Mouse (Mus musculus): ENCODE results near the gene Xpa. TPM values are rescaled to one million over a fixed set of nuclear protein-coding genes. Genes with fewer than 3 reads are reported as not detected.
"Not testable (repeated sequence)": the region's sequence is repeated elsewhere in the genome, so short reads cannot be mapped to it uniquely, and the experiment has no call there.

Xpa gene
- polyA plus RNA-seq (2012; rRNA removed) = 35.0 and 36.5 TPM in 2 replicates

- DNase-seq (ENCODE audit: low spot score) = peak; percentile 80
These were observed at the start of gene Xpa for GRCm38 (mm10) chr4:46195781-46196487. Xpa (minus strand) TSS chr4:46196311.

DNA sequence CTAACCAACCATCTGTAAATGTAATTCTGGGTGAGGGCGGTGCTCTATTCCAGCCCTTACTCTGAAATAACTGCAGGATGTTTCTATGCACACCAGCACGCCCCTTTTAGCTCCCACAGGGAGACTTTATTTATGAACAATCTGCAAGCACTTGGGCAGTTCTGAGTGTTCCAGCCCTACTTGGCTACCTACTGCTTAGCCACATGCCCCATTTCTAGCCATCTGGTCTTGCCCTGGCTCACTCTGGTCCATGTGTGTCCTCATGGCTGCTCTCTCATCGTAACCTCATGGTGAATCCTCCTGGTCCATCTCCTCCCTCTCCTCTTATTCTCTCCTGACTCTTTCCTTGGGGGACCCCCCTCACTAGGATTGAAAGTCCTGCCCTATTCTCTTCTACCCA lies 39.8 kb upstream of the Xpa start:
- no peak for DNase-seq (ENCODE audit: low spot score)

- DNase-seq (ENCODE audit: low spot score) = no peak
These were observed 38.6 kb upstream of the Xpa start for GRCm38 (mm10) chr4:46234739-46235138.

DNA sequence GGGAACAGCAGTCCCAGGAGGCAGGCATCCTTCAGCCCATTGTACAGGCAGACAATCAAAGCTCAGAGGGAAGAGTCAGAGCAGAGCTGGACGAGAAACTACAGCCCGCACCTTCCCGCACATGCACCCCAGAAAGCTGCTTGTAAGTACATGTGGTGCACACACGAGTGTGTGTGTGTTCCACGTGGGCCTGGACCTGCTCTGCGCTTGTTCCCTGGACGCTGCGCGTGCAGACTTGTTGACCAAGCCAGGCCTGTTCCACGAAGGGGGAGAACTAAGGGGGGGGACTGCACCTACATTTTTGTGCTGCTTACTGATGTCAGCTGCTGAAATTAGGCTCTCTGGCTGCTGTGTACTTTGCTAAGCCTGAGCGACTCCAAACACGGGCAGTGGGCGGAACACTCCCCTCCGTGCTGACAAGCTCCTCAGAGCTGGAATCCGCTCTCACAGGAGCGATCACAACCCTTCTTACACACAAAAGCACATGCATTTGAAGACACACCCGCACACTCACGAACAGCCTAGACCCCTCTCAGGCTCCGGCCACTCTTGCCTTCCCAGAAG lies 30.9 kb upstream of the Xpa start:
- no peak for DNase-seq (ENCODE audit: low spot score)

DNA sequence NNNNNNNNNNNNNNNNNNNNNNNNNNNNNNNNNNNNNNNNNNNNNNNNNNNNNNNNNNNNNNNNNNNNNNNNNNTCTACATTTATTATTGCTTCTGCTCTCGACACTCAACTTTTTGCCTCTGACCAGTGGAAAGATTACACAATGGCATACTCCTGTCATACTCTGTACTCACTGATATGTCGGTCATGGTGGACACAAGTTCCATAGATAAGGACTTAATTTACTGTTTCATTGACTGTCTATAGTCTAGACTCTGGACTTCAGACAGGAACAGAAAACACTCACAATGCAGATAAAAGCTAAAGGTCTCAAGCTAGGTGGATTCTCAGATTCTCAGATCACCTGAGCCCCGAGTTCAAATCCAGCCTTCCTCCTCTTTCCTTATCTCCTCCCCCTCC lies 25.0 kb upstream of the Xpa start:
- DNase-seq (ENCODE audit: low spot score) = no peak

DNA sequence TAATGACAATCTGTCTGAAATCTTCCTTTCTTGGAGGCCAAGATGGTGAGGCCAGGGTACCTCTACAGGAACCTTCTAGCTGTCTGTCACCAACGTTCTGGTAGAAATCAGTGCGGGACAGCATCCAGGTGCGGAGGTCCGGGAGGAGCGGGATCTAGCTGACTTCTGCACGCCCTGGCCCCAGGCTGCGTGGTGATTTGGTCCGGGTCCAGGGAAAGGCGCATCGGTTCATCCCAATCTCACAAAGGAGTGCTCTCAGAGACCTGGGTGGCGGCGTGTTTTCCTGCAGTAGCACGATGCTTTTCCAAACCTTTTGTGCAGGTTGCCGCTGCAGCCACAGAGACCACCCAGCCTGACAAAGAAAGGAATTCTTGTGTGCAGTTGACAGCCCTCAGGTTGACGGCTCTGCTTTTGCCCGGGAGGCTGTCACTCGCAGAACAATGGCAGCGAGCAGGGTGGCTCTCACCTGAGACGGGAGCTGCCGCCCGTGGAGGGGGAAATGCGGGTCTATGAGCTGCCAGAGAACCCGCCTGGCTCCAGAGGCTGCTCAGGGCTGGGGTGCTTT lies 6.5 kb upstream of the Xpa start:
- DNase-seq (ENCODE audit: low spot score) = no peak

DNA sequence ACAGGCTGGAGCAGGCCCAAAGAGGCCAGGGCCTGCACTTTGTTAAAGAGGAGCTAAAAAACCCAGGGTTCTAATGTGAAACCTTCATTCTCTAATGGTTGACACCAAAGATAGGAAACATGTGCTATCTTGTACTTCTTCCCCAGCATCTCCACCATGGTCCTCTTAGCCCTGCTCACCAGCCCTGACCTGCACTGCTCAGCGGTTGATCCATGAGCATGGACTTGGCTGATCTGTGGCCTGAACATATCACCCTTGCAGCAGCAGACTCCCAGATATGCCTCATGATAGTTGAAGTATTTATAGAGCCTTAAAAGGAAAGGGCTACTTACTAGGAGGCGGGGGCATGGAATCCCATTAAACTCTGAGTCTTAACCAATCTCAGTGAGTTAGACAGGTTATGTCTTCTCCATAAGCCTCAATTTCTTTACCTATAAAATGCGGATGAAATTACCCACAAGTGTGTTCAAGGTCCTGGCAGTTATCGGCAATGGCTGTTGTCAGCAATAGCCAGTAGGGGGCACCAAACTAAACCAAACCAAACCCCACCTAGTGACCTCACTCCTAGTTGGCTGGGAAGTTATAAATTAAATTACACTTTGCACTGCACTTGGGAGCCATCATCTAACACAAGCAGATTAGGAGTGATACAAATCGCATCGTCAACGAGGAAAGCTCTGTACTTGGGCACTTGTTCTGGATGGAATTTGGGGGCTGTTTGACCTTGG lies 5.9 kb upstream of the Xpa start:
- DNase-seq (ENCODE audit: low spot score) = no peak

- DNase-seq (ENCODE audit: low spot score) = no peak
These were observed 2.0 kb upstream of the Xpa start for GRCm38 (mm10) chr4:46198064-46198463.

DNA sequence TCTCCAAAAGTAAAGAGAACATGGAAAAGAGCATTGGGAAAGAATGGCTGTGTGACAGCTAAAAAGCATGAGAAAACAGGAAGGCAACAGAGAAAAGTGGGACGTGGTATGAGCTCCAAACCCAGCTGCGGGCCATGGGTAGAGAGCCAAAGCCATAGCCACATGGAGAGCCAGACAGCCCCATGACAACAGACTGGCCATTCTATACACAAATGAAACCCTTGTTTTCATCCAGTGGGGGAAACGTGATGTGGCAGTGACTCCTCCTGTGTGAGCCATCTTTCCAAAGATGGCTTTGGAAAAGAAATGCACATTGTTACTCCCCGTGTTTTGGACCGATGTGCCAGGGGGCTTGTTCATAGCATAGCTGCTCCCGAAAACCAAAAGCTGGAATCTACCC lies 402 bp upstream of the Xpa start:
- DNase-seq (ENCODE audit: low spot score) = no peak

DNA sequence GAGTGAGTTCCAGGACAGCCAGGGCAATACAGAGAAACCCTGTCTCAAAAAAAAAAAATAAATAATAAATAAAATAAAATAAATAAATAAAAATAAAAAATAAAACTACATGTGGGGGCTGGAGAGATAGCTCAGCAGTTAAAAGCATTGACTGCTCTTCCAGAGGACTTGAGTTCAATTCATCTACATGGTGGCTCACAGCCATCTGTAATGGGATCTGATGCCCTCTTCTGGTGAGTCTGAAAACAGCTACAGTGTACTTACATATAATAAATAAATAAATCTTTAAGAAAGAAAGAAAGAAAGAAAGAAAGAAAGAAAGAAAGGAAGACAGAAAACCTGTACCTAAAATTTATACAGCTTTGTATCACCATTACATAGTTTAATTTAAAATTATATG lies 4.1 kb downstream of the Xpa start:
- DNase-seq (ENCODE audit: low spot score) = not testable (repeated sequence)

GRCm38 (mm10) chr4:46186466-46186865 lies 9.6 kb downstream of the Xpa start:
- DNase-seq (ENCODE audit: low spot score) = no peak

DNA sequence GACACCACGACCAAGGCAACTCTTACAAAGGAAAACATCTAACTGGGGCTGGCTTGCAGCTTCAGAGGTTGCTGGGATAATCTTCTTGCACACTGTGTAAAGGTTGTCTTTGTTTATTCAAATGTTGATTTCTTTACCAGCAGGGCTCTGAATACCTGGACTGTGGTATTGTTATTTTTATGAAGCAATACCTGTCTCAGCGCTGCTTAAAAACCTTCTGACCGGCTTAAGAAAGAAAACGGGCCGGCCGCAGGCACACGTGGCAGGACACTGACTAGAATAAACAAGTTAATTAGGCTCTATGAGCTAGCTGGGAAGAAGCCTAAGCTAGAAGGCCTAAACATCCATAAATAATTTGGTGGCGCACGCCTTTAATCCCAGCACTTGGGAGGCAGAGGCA lies 10.2 kb downstream of the Xpa start:
- no peak for DNase-seq (ENCODE audit: low spot score)

DNA sequence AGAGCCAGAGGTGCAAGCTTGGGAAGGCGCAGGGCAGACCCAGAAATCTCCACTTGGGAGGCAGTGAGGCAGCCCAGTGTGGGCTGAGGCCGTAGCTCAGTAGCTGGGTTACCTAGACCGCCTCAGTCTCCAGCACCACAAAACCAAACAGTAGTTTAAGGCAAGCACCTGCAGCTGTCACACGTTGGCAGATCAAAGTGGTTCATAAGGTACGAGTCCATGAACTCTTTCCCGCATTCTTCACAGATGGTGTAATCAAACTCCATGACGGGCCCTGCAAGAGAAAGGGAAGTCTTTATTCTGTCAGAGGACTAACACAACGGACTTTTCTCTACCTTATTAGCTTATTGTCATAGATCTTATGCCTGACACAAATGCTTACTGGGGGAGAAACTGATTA lies 10.7 kb downstream of the Xpa start:
- DNase-seq (ENCODE audit: low spot score) = no peak

- no peak for DNase-seq (ENCODE audit: low spot score)
These were observed 13.9 kb downstream of the Xpa start for GRCm38 (mm10) chr4:46182181-46182580.

- no peak for DNase-seq (ENCODE audit: low spot score)
These were observed 14.9 kb downstream of the Xpa start for GRCm38 (mm10) chr4:46181168-46181567.

GRCm38 (mm10) chr4:46177496-46177895 lies 18.6 kb downstream of the Xpa start:
- no peak for DNase-seq (ENCODE audit: low spot score)

DNA sequence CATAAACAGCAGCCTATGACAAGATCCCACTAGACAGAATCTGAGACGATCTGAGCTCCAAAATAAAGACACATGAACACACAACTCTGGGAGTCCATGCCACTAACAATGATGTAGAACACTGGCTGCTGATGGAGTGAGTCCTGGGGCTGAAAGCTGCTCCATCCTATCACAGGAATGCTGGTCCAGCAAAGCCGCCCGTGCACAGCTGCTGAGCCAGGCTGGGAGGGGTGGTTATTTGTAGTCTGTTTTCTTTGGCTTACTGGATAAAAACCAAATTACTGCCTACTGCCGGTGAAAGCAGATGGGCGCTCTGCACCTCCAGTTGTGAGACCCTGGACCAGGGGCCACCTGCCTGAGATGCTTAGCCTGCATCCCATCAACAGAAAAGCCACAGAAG lies 19.1 kb downstream of the Xpa start:
- no peak for DNase-seq (ENCODE audit: low spot score)

- DNase-seq (ENCODE audit: low spot score) = no peak
These were observed 19.8 kb downstream of the Xpa start for GRCm38 (mm10) chr4:46176313-46176712.

- no peak for DNase-seq (ENCODE audit: low spot score)
These were observed 24.4 kb downstream of the Xpa start for GRCm38 (mm10) chr4:46171761-46172160.

DNA sequence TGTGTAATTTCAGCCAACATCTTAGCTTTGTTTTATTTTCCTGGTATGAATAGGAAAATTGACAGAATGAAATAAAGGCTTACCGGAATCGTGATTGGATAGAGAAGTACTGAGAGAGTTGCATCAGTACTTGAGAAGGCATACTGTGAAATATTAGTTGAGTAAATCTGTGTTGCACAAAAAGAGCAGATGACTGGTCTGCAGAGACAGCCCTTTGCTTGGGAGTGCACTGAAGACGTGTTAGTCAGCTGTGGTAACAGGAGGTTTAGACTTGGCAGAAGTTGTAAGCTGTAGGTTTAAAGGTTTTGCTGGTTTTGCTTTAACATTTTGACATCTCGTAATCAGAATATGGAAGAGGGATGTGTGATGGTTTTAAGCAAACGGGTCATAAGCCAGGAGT lies 30.3 kb downstream of the Xpa start:
- no peak for DNase-seq (ENCODE audit: low spot score)

GRCm38 (mm10) chr4:46164027-46164426 lies 32.1 kb downstream of the Xpa start:
- no peak for DNase-seq (ENCODE audit: low spot score)

DNA sequence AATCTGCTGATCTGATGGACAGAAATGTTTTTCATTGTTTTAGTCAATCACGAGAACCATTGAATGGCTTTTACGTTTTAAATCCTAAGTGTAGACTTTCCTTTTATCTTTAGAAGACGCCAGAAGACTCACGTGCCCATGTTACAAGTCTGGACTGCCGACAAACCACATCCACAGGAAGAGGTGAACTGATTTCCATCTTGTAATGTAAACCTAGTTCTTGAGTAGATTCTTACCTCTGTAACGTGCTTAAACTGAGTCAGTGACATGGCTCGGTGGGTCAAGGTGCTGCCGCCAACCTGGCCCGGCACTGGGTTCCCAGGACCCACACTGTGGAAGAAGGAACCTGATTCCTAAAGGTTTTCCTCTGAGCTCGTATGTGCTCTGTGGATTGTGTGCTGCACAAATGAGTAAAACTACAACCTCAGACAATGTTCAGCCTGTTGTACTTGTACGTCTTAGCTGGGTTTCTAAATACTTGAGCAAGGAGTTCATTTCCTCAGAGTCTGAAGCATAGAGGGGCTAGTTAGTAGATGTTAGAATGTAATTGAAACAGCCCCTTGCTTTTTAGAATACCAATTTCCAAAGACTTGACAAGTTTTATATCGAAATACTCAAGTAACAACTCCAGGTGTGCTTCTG lies 44.1 kb downstream of the Xpa start:
- DNase-seq (ENCODE audit: low spot score) = no peak

Data from urinary bladder, adult 2 months (tissue).